Comparison of ENCODE assay signal across 34 mouse cellular contexts in the genomic region with DNA sequence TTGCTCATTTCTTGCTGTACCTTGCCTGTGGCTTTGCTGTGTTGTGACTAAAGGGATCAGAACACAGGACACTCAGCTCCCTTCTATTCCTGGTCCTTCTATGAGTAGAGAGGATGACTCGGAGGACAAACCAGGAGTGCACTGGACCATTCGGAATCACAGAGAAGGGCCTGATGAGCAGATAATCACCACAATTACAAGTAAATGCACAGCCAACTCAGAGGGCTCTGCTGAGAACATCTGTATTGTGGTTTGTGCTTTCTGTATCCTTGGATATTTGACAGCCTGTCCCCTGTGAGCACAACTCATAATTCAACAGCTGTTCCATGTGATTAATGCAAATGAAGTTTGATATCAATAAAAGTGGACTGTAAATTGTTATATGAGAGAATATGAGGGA. TPM values are rescaled to one million over a fixed set of nuclear protein-coding genes. Genes with fewer than 3 reads are reported as not detected.
"Had no signal": no experiment of that assay in that cellular context is flagged by ENCODE, and none has a peak within 500 bp of the region (broad histone marks: within the 10 kb centered on the region; RNA-seq: fewer than 3 reads in every experiment).

No protein-coding gene starts in this region.

- H3K27me3 ChIP-seq: heart, embryonic 12.5 days; heart, embryonic 13.5 days; heart, embryonic 15.5 days; hindbrain, embryonic 12.5 days; hindbrain, embryonic 13.5 days; hindbrain, embryonic 15.5 days; intestine, embryonic 15.5 days; kidney, embryonic 15.5 days had no signal

- DNase-seq: heart, postnatal 14 days; heart, postnatal 36 days; heart, postnatal 4 days; kidney, adult 11 months; kidney, adult 18-20 months; kidney, adult 2 months; kidney, adult 8-10 months; kidney, adult 9 months; kidney, postnatal 10 days; kidney, postnatal 14 days; kidney, postnatal 25 days; kidney, postnatal 36 days; kidney, postnatal 4 days; layer of hippocampus, adult 9-11 months; layer of hippocampus, postnatal 36 days had no signal

- H3K4me2 ChIP-seq: heart, embryonic 11.5 days; heart, embryonic 12.5 days; heart, embryonic 13.5 days; heart, embryonic 15.5 days; hindbrain, embryonic 12.5 days; hindbrain, embryonic 13.5 days; hindbrain, embryonic 14.5 days; hindbrain, embryonic 15.5 days; intestine, embryonic 15.5 days; kidney, embryonic 15.5 days had no signal

- H3K36me3 ChIP-seq: heart, embryonic 10.5 days; heart, embryonic 12.5 days; heart, embryonic 13.5 days; heart, embryonic 15.5 days; hindbrain, embryonic 10.5 days; hindbrain, embryonic 12.5 days; hindbrain, embryonic 13.5 days; hindbrain, embryonic 15.5 days; intestine, embryonic 15.5 days; kidney, embryonic 15.5 days had no signal

- H3K9me3 ChIP-seq: heart, embryonic 10.5 days; heart, embryonic 12.5 days; heart, embryonic 13.5 days; heart, embryonic 15.5 days; hindbrain, embryonic 10.5 days; hindbrain, embryonic 12.5 days; hindbrain, embryonic 13.5 days; hindbrain, embryonic 15.5 days; intestine, embryonic 15.5 days; kidney, embryonic 15.5 days had no signal

- H3K4me3 ChIP-seq: heart, embryonic 10.5 days; heart, embryonic 12.5 days; heart, embryonic 13.5 days; heart, embryonic 15.5 days; hindbrain, embryonic 10.5 days; hindbrain, embryonic 12.5 days; hindbrain, embryonic 13.5 days; hindbrain, embryonic 15.5 days; intestine, embryonic 15.5 days; kidney, embryonic 15.5 days; layer of hippocampus, adult 2 months; left cerebral cortex, adult 2 months had no signal

- H3K4me1 ChIP-seq: heart, embryonic 13.5 days; heart, embryonic 15.5 days; hindbrain, embryonic 10.5 days; hindbrain, embryonic 12.5 days; hindbrain, embryonic 15.5 days; intestine, embryonic 15.5 days; kidney, embryonic 15.5 days had no signal

- H3K27ac ChIP-seq: heart, embryonic 10.5 days; heart, embryonic 13.5 days; heart, embryonic 15.5 days; hindbrain, embryonic 10.5 days; hindbrain, embryonic 12.5 days; hindbrain, embryonic 13.5 days; hindbrain, embryonic 15.5 days; hindbrain, postnatal 0 days; intestine, embryonic 15.5 days; kidney, embryonic 15.5 days; kidney, postnatal 0 days; layer of hippocampus, adult 2 months; left cerebral cortex, adult 2 months had no signal

RNA-seq across cellular contexts. Expression of a gene that starts 11.0 kb away (rescaled TPM):
- total RNA-seq: heart, postnatal 36 days; hematopoietic stem cell, adult 5-6 weeks had no signal
- polyA plus RNA-seq: heart, embryonic 11.5 days; intestine, postnatal 0 days; large intestine, adult 2 months had no signal
